Mouse (Mus musculus) lung, postnatal 14 days (tissue): ENCODE results near the gene Ccdc146.

ENCODE experiments used
- DNase-seq: peaks from one replicate; pipeline ENCODE4 v3.0.0; 2021

Gene Ccdc146

DNA sequence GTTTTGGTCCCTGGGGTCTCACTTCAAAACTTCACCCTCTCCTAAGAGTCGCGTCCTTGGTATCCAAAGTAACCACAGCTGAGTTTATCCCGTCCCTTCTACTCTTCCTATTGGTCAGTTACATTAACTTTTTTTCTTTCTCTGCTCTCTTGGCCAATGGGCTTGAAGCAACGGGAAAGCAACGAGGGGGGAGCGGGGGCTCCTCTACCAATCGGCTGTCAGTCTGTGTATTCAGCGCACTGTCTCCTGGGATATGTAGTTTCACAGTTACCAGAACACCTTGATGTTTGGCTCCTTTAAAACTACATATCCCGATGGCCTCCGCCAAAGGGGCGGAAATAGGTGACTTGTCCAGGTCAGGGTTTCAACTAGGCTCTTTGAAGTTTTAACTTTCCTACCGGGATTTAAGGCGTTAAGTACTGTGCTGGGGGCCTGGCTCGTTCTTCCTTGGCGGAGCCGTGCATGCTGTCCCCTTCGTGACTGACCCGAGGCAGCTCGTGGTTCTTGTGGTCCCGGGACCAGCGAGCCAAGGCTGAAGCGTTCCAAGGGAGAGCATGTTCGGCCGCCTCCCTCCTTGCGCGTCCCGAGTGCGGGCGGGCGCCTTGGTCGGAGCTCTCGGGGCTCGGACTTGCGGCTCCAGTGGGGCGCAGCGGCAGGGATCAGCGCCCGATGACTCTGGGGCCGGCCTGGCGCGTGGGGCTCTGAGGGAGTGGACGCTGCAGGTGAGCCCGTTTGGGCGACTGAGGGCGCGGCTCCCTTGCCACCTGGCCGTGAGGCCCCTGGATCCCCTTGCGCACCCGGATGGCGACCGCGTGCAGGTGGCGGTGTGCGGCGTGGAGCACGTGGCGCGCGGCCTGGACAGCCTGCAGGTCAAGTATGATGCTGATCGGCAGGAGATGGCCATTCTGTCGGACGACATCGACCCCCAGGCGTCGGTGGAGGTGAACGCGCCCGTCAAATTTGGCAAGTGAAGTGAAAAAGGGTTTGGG, at the start of gene Ccdc146, which contains the start of gene Fam185a:
Gene Ccdc146 (minus strand): TSS at position 64 of the 989 bp plus-strand sequence.
Gene Fam185a (plus strand): TSS at position 345 of the 989 bp plus-strand sequence.
- peak; percentile 90 for DNase-seq

DNA sequence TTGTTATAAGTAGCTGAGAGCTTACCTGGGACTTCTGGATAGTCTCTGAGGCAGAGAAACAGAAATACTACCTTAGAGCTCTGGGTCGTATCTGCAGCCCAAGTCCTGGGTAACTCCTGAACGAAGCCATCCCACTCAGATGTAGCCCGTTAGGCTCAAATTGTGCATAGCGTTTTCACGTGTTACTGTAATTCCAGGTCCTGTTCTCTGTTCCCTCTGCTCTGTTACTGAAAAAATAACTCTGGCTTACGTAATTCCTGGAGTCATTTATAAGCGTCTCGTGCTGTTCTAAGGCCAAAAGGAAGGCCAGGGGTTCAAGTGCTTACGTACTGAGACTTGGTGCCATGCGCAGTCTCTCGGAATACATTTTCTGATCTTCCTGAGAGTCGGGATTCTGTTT, 43.6 kb upstream of the Ccdc146 start:
- DNase-seq = no peak

DNA sequence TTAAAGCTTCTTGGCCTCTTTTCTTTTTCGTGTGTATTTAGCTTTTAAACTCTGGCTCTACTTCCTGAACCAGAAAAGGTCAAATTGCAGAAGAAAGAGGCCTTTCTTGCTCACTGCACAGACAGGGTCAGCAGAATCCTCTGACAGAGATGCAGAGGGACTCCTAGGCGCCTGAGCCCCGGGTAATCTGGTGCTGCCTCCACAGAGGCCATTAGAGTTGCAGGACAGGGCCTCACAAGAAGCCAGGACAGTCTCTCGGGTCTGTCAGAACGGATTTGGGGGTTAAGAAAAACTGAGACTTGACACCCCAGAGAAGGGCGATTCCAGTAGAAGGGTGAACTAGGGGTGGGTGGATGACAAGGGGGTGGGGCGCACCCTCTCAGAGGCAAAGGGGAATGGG, 42.9 kb upstream of the Ccdc146 start:
- no peak for DNase-seq

DNA sequence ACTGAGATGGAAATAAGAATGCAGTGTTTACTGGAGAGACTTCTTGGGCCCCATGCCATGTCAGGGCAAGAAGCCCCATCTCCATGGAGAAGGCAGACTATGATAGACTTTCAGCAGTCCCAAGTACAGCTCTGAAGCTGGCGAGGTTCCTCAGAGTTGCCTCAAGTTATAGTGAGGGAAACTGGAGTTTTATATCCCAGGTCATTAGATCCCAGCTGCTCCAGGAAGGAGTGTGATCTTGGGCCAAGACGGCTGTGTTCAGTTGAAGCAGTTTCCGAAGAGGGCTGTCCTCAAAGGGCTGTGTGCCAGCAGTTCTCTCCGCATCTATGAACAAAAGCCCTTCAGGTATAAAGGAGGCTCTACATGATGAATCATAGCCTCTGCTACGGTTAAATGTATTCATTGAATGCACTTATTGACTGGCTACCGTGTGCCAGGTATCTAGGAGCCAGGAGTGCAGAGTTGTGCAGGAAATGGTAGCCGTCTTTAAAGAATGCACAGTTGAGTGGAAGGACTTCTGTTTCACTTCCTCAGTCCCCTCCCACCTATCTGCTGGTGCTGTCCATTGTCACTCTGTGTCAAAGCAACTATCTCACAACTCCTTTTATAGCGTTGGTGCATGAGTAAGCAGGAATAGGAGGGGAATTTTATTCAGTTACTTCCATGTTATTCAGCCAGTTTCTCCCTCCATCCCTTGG, 16.5 kb upstream of the Ccdc146 start:
- peak; percentile 31 for DNase-seq

DNA sequence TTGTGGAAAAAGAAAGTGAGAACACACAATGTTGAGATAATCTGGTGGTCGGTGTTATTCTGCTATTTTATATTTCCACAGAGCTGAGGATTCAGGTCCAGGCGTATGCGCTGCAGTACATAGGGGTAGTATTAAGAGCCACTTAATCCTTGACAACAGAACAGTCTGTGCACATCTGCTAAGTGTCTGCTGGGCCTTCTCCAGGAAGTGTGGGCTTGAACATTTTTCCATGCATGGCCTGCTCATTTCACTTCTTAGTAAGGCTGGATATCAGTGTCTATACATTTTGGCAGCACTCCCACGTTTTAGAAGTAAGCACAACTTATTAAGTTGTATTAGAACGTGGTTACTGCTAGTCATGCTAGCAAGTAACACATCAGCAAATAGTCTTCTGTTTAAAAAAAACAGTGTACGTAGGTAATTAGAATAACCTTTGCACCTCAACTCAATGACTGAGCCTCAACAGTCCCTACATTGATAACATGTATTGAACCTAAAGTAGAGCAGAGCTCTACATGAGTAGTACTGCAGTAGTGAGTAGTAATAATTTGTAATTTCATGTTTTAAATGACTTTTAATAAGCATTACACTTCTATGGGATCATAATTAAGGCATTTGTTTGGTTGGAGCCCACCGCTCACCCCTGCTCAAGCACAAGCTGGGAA, 15.1 kb upstream of the Ccdc146 start:
- no peak for DNase-seq

DNA sequence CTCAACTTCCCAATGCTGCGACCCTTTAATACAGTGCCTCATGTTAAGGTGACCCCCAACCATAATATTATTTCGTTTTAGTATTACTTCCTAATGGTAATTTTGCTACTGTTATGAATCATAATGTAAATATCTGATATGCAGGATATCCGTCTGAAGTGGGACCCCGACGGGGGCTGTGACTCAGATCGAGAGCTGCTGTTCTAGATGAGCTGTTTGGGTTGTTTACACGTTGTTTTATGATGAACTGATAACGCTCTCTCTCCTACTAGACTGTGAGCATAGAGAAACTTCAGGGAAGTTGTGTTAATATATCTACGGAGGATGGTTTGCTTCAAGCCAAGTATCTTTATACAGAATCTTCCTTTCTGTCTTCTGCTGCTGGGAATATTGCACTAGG, 14.0 kb upstream of the Ccdc146 start:
- DNase-seq = no peak

DNA sequence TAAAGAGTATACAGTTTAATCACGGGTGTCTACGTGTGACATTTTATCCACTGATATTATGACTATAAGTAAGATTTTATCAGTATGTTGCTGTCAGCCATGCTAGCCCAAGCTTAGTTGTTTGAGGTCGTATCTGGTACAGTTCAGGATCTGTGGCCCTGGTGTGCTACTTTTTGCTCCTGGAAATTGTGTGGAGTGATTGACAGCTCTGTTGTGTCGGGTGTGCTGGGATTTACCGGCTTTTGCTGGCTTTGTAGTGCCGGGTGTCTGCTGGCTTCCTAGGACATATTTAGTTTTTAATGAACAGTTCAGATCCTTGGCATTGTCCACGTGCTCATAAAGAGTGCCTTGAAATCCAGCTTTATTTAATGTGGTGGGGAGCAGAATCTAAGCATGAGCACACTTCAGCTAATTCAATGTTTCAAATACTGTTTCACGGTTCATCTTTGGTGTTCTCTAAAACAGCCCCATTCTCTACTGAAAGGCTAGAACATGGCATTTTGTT, 12.0 kb upstream of the Ccdc146 start:
- no peak for DNase-seq

DNA sequence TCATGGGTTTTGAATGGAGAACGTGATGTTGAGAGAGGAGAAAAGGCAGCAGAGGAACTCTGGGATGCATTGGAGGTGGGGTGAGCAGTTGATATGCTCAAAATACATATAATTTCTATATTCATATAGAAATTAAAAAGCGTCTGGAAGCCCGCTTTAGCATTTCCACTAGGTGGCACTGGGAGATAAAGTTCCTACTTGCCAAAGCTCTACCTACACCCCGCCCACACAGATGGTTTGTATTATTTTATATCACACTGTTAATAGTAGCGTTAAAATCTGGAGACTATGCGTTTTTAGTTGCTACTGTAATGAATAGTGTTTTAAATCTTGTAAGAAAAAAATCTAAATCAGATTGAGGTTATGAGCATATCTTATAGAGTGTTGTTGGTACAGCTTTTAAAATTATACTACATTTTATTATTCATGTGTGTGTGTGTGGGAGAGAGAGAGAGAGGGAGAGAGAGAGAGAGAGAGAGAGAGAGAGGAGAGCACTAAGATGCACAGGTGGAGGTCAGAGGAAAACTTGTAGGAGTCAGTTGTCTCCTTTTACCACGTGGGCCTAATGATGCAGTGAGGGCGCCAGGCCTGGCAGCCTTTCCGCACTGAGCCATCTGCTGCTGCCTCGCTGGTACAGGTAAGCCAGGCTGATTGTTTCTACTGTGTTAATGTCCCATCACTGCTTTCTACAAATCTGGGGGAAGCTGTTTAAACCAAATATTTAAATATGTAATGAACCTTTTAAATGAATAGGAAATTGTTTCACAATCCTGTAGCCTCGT, 9.9 kb upstream of the Ccdc146 start:
- peak; percentile 15 for DNase-seq

DNA sequence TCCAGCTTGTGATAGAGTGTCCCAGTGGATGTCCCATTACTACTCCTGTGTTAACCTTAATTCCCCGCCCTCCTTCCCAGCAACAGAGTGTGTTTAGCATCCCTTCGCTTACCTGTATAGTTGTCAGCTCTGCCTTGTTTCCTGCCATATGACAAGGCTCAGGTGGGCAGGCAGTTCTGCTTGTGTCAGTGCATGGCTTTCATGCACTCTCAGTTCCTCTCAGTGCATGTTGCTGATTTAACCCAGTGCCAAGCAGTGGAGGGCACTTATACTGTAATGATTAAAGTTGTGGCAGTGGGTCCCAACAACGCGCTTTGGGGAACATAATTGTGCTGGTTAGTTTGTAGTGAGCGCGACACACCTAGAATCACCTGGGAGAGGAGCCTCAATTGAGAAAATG, 2.2 kb upstream of the Ccdc146 start:
- DNase-seq = no peak

DNA sequence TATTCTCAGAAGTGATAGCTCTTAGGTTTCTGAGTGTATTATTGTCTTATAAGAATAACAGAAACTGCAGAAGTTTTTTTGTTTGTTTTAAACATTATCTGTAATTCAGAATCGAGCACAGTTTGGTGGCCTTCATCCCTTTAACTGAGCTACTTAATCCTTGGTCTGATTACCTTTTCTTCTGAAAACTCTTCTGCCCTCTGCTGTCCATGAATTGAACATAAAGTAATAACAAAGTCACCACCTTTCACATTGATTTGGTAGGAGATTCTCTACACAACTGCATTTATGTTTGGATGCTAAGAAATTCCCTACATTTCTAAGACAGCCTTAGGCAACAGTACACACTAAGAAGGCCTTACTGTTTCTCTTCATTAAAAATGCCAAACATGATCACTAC, 3.9 kb downstream of the Ccdc146 start:
- no peak for DNase-seq

DNA sequence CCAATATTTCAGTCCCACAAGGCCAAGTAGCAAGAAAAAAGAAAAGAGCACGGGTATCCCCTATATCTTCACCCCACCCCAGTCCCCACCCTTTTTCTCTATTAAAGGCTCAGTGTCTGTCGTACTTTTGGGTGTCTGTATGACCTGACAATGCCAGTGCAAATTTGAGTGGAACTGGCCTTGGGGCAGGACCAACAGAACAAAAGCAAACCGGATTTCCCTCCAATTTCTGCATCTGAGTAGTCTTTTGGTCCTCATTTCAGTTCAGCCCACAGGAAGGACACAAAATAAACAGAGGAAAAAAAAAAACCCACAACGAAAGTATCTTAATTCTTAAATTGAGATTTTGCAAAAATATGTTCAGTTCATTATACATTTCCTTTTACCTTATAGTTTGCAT, 5.9 kb downstream of the Ccdc146 start:
- no peak for DNase-seq

DNA sequence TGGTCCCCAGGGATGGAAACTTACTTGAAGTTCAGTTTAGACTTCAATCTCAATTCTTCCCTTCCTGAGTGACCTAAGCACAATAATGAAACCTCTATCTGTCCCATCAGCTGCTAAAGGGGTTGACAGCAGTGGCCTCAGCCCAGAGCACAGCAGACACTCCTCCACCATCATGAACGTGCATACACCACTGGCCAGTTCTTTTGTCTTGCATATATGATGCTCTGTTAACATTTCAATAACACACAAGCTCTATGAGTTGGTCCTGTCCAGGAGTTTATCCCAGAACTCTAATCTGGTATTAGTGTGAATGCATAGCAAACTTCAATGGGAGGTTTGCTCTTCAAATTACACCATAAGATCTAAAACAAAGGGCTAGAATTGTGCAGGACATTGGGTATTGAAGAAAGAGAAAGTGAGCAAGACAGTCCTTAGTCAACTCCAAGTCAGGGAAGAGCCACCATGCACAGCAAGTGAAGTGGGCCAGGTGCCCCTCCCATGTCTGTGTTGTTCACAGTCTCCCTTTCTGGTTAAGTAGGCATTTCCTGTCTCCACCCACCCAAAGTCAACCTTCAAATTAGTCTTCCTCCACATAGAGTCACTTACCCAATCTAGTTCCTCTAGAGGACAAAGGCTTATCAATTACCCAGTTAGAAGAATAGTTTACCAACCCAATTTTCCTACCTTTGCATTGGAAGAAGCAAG, 10.2 kb downstream of the Ccdc146 start:
- DNase-seq = no peak

DNA sequence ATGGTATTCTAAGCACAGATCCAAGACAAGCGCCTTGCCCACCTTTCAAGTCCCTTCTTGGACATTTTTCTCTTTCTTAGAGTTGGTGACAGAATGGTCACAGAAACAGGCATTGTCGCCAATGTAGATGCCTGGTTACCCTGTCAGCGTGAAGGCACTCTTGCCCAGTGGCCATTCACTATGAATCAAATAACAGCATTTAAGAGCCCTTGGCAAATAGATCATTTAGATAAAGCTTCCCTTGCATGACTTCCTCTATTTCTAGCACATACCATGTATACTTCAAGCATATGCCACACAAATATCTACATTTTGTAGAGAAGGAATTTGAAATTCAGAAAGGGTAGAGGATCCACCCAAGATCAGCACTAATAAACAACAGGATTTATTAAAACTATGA, 11.2 kb downstream of the Ccdc146 start:
- no peak for DNase-seq

DNA sequence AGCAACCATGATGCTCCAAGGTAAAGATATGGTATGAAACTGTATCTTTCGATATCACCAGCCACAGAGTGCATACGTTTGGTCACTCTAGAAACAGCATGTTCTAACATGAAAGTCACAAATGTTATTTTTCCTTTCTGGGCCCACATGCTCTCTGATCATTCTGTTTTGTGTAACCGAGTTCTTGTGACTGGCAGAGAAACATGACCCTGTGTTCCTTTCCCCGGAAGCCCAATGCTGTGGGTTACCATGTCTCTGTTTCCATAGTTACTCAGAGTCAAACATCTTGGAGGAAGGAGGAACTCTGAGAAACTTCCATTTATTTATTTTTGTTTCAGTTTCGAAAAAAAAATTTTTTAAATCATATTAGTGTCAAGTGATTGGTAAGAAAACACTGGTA, 12.4 kb downstream of the Ccdc146 start:
- no peak for DNase-seq

DNA sequence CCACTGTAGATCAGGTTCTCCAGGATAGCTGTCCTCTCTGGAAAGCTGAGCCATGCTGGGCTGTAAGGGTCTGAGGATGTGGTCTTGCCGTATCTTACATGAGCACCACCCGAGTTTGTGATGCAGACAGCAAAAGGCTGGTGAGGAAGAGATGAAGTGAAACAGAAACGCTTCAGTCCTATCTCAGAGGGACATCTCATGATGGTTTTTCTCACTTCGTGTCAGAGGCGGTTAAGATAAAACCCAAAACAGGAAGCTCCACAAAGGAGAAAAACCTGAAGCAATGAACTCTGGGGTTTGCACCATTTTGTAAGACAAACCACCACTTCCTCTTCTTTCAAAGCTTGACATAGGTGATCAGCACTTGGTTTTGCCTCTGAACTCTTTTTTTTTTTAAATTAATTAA, 13.2 kb downstream of the Ccdc146 start:
- no peak for DNase-seq

DNA sequence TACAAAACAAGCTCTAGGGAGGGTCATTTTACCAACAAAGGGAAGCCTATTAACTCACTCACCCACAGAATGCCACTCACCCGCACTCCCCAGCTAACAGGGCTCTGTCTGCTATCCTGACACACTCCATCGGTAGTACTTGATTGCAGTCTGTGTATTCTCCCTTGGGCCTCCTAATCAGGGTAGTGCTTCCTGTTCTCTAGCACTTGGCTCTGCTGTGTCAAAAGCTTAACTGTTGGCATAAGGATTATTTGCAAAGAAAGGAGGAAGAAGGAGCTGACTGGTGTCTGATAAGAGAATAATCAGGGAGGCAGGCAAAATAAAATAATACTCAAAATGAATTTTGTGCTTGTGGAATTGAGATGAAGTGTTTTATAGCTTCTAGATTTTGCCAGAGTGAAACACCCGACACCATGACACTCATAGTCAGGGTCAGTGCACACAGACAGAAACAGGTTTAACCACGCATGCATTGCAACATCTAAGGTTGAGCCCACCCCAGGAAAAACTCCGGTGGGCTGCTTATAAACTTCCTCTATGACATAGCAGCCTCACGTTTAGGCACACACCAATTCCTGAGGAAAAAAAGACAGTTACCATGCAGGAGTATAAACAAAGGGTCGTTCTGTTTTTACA, 29.2 kb downstream of the Ccdc146 start:
- no peak for DNase-seq

DNA sequence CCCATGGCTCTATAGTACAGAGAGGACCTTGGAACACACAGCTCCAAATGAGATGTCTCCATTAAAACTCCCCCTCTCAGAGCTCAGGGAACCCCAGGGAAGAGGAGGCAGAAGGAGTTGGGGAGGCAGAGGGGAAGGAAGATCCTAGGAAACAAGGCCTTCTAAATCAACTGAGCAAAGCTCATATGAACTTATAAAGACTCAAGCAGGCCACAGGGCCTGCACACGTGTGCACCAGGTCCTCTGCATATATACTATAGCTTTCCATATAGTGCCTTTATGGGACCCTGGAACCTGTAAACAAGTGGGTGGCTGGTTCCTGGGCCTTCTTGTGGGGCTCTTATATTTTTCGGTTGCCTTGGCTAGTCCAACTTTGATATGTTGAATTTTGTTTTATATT, 29.9 kb downstream of the Ccdc146 start:
- no peak for DNase-seq

DNA sequence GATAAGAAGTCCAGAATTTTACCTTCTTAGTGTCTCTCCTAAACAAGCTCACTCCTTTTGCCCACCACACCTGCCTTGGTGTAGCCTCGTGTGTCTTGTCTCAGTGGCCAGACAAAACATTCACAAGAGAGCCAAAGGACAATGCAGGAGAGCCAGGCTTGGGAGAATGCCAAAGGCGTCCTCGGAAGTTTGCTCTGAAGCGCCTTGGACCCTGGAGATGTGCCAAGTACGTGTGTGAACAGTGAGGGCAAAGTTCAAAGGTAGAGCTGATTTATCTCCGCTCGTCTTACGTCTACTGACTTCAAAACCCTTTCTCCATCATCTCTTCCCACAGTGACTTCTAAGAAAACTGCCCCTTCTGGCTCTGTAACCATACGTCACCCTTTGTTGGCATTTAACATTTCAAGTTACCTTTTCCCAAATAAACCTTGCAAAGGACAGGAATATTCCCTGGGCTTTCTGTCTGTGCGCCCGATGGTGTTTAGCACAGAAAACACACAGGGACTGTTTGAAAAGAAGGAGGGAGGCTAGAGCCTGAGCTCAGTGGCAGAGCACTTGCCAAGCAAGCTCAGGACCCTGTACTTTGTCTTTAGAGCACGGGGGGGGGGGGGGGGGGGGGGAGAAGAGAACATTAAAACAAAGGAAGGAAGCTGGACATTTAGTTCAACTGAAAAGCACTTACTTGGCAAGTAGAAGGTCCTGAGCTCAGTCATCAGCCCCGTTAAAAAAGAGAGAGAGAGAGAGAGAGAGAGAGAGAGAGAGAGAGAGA, 32.7 kb downstream of the Ccdc146 start:
- DNase-seq = peak; percentile 45

DNA sequence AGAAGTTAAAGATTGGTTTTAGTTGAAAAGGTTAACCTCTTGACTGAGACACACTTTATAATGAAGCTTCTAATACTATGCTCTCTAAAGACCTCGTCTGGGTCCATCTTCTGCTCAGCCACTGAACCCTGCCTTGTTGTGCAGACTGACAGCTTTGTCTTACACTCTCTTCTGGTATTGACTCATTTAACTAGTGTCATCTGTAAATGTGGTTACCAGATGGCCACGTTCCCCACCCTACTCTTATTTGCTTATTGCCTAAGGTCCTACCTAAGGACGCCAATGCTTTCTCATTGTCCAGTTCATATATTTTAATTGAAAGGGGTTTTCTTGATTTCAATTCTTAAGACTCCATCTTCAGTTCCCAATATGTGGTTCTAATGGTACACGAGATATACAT, 35.6 kb downstream of the Ccdc146 start:
- no peak for DNase-seq

DNA sequence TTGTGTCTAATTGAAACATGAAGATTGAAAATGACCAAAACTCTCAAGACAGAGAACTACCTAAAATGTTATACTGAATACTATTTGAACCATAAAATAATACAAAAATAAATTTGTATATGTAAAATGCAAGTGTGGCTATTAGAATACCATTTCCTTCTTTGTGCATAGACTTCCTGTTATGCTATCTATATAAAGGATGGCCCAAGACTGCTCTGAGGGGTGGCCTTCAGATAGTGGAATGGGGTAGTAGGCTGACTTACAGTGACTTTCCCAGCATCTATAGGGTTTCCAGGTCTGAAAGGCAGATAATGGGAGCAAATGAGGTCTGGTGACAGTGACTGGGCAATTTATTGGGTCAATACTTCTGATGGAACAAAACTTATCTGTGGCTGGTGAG, 37.1 kb downstream of the Ccdc146 start:
- DNase-seq = no peak

DNA sequence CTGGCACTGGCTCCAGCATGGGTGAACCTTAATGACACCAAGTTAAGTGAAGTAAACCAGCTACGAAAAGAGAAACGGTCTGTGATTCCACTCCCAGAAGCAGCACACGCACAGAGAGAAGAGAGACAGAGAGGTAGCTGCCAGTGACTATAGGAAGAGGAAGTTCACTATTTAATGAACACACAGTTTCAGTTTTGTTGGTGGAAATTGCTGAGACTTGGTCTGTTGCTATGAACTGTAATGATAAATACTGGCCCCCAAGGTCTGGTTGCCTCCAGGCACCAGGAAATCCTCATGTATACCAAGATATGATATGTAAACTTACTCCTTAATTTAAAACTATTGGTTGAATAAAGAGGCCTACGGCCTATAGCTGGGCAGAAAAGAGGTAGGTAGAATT, 38.0 kb downstream of the Ccdc146 start:
- DNase-seq = no peak
